ENCODE assay signal across 18 mouse cellular contexts in the genomic region with DNA sequence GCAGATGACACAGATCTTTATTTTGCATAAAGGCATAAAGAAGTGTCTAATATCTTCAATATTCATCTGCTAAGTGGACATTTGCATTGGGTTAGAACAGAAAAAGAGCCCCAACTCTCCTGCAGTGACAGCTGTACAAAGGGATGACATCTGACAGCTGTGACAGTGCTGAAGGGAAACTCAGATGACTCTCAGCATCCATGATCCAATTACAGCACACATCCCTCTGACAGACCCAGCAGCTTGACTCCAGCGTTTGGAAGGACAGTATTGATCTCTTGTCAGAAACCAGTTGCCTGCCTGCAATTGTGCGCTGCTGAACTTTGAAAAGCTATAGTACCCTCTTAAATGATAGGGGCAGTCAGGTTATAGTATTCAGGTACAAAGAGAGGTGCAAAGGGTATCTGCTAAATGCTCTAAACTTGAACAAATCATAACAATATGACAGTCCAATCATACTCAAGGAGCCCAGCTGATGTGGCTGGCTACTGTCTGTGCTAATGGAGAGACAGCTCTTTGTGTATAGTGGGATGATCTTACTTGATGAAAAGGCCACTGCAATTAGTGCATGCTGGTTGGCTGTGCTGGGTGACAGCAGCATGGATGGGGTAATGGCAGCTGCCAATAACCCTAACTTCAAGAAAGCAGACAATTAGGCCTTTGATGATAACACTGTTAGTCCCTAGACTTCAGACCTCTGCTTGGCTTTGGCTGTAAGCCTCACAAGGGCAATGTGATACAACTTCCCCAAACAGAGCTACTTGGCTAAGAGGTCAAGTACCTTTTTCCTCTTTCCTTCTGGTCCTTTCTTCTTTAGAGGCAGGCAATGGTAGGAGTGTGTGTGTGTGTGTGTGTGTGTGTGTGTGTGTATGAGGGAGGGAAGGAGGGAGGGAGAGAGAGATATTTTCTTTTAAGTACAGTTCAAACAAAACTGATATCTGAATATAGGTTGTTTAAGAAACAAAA.
A peak's percentile ranks its signal among the peaks of the same experiment; 100 is the strongest.
DNase-seq lines count a peak whose midpoint lies in the region; ATAC-seq lines count a peak whose summit lies in the region.
"Had no signal": no experiment of that assay in that cellular context is flagged by ENCODE, and none has a peak within 500 bp of the region (broad histone marks: within the 10 kb centered on the region; RNA-seq: fewer than 3 reads in every experiment).

No protein-coding gene starts in this region.

- H3K4me1 ChIP-seq in neural tube, embryonic 12.5 days: peaks cover 4% of the 10 kb centered on the region; the same call in 1 of the 2 replicates
- H3K4me1 ChIP-seq in hindbrain, embryonic 11.5 days (replicated peaks; ENCODE audit: control insufficient read depth, insufficient read depth, low read length): 0 out of 2 replicates have a peak, but pooled peaks cover 2% of the 10 kb centered on the region
- H3K4me1 ChIP-seq in midbrain, embryonic 12.5 days: peaks cover 16% of the 10 kb centered on the region
- H3K4me1 ChIP-seq: embryonic facial prominence, embryonic 12.5 days; heart, embryonic 10.5 days had no signal

- no peak overlapping the region for H3K4me2 ChIP-seq in neural tube, embryonic 12.5 days (replicated peaks)
- H3K4me2 ChIP-seq in hindbrain, embryonic 11.5 days (replicated peaks; ENCODE audit: low read depth, low read length): no peak overlapping the region
- H3K4me2 ChIP-seq in midbrain, embryonic 12.5 days (replicated peaks): no peak overlapping the region
- H3K4me2 ChIP-seq: embryonic facial prominence, embryonic 12.5 days; limb, embryonic 13.5 days; neural tube, embryonic 13.5 days had no signal

- no peaks in the 10 kb centered on the region for H3K9me3 ChIP-seq in neural tube, embryonic 12.5 days
- H3K9me3 ChIP-seq in hindbrain, embryonic 11.5 days (ENCODE audit: control insufficient read depth, low read length): no peaks in the 10 kb centered on the region
- H3K9me3 ChIP-seq in midbrain, embryonic 12.5 days: no peaks in the 10 kb centered on the region
- H3K9me3 ChIP-seq: embryonic facial prominence, embryonic 12.5 days; G1E; heart, embryonic 10.5 days; limb, embryonic 13.5 days; neural tube, embryonic 13.5 days had no signal

- H3K9ac ChIP-seq in neural tube, embryonic 12.5 days: no peak overlapping the region
- H3K9ac ChIP-seq in hindbrain, embryonic 11.5 days (ENCODE audit: low read depth, low read length): no peak overlapping the region
- H3K9ac ChIP-seq in midbrain, embryonic 12.5 days (replicated peaks): no peak overlapping the region
- H3K9ac ChIP-seq: embryonic facial prominence, embryonic 12.5 days; limb, embryonic 13.5 days; neural tube, embryonic 13.5 days had no signal

- WGBS in neural tube, embryonic 12.5 days: 56% methylated on average over 2 of the region's 2 CpGs
- WGBS in hindbrain, embryonic 11.5 days: 51% methylated on average over 2 of the region's 2 CpGs
- WGBS in midbrain, embryonic 12.5 days: 38% methylated on average over 2 of the region's 2 CpGs

- no peak overlapping the region for H3K27ac ChIP-seq in neural tube, embryonic 12.5 days
- peak overlapping the region; percentile 58; the same call in 1 of the 2 replicates for H3K27ac ChIP-seq in hindbrain, embryonic 11.5 days (ENCODE audit: low read depth, low read length)
- peak overlapping the region; percentile 52; the same call in 1 of the 2 replicates for H3K27ac ChIP-seq in midbrain, embryonic 12.5 days (replicated peaks)
- H3K27ac ChIP-seq: embryonic facial prominence, embryonic 12.5 days; heart, embryonic 10.5 days; limb, embryonic 13.5 days; neural tube, embryonic 13.5 days had no signal

- peak; percentile 22; the same call in 1 of the 2 replicates for ATAC-seq in neural tube, embryonic 12.5 days (ENCODE audit: low FRiP score, low read depth)
- peak; percentile 83 for ATAC-seq in hindbrain, embryonic 11.5 days (ENCODE audit: low FRiP score)
- peak; percentile 67 for ATAC-seq in midbrain, embryonic 12.5 days (ENCODE audit: low FRiP score, low read depth)

- no peak overlapping the region for H3K4me3 ChIP-seq in neural tube, embryonic 12.5 days
- no peak overlapping the region for H3K4me3 ChIP-seq in hindbrain, embryonic 11.5 days (ENCODE audit: low read depth, low read length)
- H3K4me3 ChIP-seq in midbrain, embryonic 12.5 days: no peak overlapping the region
- H3K4me3 ChIP-seq: embryonic facial prominence, embryonic 12.5 days; heart, embryonic 10.5 days; limb, embryonic 13.5 days; neural tube, embryonic 13.5 days had no signal

- no peak for DNase-seq in neural tube, embryonic 10.5 days (ENCODE audit: extremely low spot score, low spot score)
- DNase-seq in hindbrain, embryonic 11.5 days (ENCODE audit: low spot score): no peak
- DNase-seq in right cerebral cortex, adult 18-20 months: no peak
- DNase-seq in adrenal gland, adult 8-10 months: no peak
- no peak for DNase-seq in ovary, postnatal 36 days (ENCODE audit: low spot score)
- DNase-seq: adrenal gland, postnatal 14 days; cerebellum, adult 9-10 months; gastrocnemius, postnatal 10 days; kidney, adult 2 months; lung, postnatal 14 days; thymus, adult 2 months had no signal

- no peaks in the 10 kb centered on the region for H3K36me3 ChIP-seq in neural tube, embryonic 12.5 days
- no peaks in the 10 kb centered on the region for H3K36me3 ChIP-seq in hindbrain, embryonic 11.5 days (ENCODE audit: control insufficient read depth, insufficient read depth, low read length)
- H3K36me3 ChIP-seq in midbrain, embryonic 12.5 days: no peaks in the 10 kb centered on the region
- H3K36me3 ChIP-seq: embryonic facial prominence, embryonic 12.5 days; G1E; heart, embryonic 10.5 days; limb, embryonic 13.5 days; neural tube, embryonic 13.5 days had no signal

- no peaks in the 10 kb centered on the region for H3K27me3 ChIP-seq in neural tube, embryonic 12.5 days (replicated peaks)
- H3K27me3 ChIP-seq in hindbrain, embryonic 11.5 days (ENCODE audit: control insufficient read depth, insufficient read depth, low read length): no peaks in the 10 kb centered on the region
- no peaks in the 10 kb centered on the region for H3K27me3 ChIP-seq in midbrain, embryonic 12.5 days
- H3K27me3 ChIP-seq: embryonic facial prominence, embryonic 12.5 days; limb, embryonic 13.5 days; neural tube, embryonic 13.5 days had no signal

Comparison
In these comparisons a context has a peak if more than half of its experiments do, and no peak if none do; other contexts are left out.
1. ATAC-seq: peak in every context shown above with its lines; median percentile 83 in hindbrain, embryonic 11.5 days; 67 in midbrain, embryonic 12.5 days; 22 in neural tube, embryonic 12.5 days.